Mouse (Mus musculus) MEL (cell line): ENCODE measurements at regions not wholly inside any gene's neighbourhood (a gene's known extent, or its start where the extent isn't known, plus 50 kb on each side); places are given as distances from the start of the nearest gene placed in this dataset.

Experiments used
- DNase-seq: peaks from one replicate; pipeline ENCODE4 v3.0.0; 2011; ENCODE audit warnings: low read depth, low spot score
- H3K27ac ChIP-seq: 2 replicates; pipeline ENCODE4 v1.5.1; 2012; ENCODE audit warnings: low read depth, mild to moderate bottlenecking, control low read depth, low read length, moderate library complexity; ENCODE audit not compliant: control insufficient read depth
- H3K27me3 ChIP-seq, 2 experiments: fragments of 150-350 bp in 1 of 2; sonication (generic) in 1 of 2; 2 replicates each; pipeline ENCODE4 v1.6.1; 2012; ENCODE audit warnings: low read length in 2 of 2, mild to moderate bottlenecking in 2 of 2, improper control_type of control experiment in 1 of 2, moderate library complexity in 1 of 2; ENCODE audit not compliant: insufficient read depth in 2 of 2, control insufficient read depth in 1 of 2
- H3K36me3 ChIP-seq, 2 experiments: 2 replicates each; pipeline ENCODE4 v1.6.1; 2012 to 2014; ENCODE audit warnings: low read length in 2 of 2, improper control_type of control experiment in 1 of 2, inconsistent platforms in 1 of 2, mild to moderate bottlenecking in 1 of 2; ENCODE audit not compliant: insufficient read depth in 2 of 2, control insufficient read depth in 1 of 2
- H3K4me1 ChIP-seq, 2 experiments: fragments of 150-350 bp in 1 of 2; sonication (generic) in 1 of 2; 2 replicates each; pipeline ENCODE4 v1.6.1; 2012; ENCODE audit warnings: low read length in 2 of 2, improper control_type of control experiment in 1 of 2, mild to moderate bottlenecking in 1 of 2; ENCODE audit not compliant: insufficient read depth in 2 of 2, control insufficient read depth in 1 of 2
- H3K4me3 ChIP-seq, 2 experiments: fragments of 150-350 bp in 1 of 2; sonication (generic) in 1 of 2; 2 replicates each; pipeline ENCODE4 v1.5.1; 2012; ENCODE audit warnings: low read depth in 2 of 2, low read length in 2 of 2, mild to moderate bottlenecking in 2 of 2, moderate library complexity in 2 of 2, control low read depth in 1 of 2, improper control_type of control experiment in 1 of 2; ENCODE audit not compliant: control insufficient read depth in 1 of 2, insufficient read depth in 1 of 2
- H3K79me2 ChIP-seq: 2 replicates; pipeline ENCODE4 v1.6.1; 2012; ENCODE audit warnings: mild to moderate bottlenecking, low read length, moderate library complexity; ENCODE audit not compliant: control insufficient read depth, poor library complexity, insufficient read depth
- H3K9ac ChIP-seq: 2 replicates; pipeline ENCODE4 v1.6.1; 2012; ENCODE audit warnings: low read depth, mild to moderate bottlenecking, control low read depth, low read length, moderate library complexity; ENCODE audit not compliant: control insufficient read depth, poor library complexity, severe bottlenecking
- H3K9me3 ChIP-seq: fragments of 150-350 bp; sonication (generic); replicated peaks from 2 replicates; pipeline ENCODE4 v1.6.1; 2012; ENCODE audit warnings: mild to moderate bottlenecking, low read length, improper control_type of control experiment, moderate library complexity; ENCODE audit not compliant: insufficient read depth
- BHLHE40 ChIP-seq: IDR thresholded peaks from 2 replicates; pipeline ENCODE4 v1.6.1; 2012; ENCODE audit warnings: low read depth, mild to moderate bottlenecking, inconsistent platforms, low read length, improper control_type of control experiment, borderline replicate concordance
- ELF1 ChIP-seq: IDR thresholded peaks from 2 replicates; pipeline ENCODE4 v1.6.1; 2014; ENCODE audit warnings: low read depth, mild to moderate bottlenecking, inconsistent platforms, low read length, improper control_type of control experiment, moderate library complexity
- EP300 ChIP-seq, 2 experiments: IDR thresholded peaks; 2 replicates each; pipeline ENCODE4 v1.6.1; 2011; ENCODE audit warnings: improper control_type of control experiment in 2 of 2, low read length in 2 of 2, low read depth in 1 of 2, mild to moderate bottlenecking in 1 of 2
- ETS1 ChIP-seq: IDR thresholded peaks from 2 replicates; pipeline ENCODE4 v1.6.1; 2012; ENCODE audit warnings: low read depth, mild to moderate bottlenecking, inconsistent platforms, low read length, improper control_type of control experiment, moderate library complexity
- GATA1 ChIP-seq: IDR thresholded peaks from 2 replicates; pipeline ENCODE4 v1.6.1; 2011; ENCODE audit warnings: low read depth, low read length, improper control_type of control experiment
- HCFC1 ChIP-seq: IDR thresholded peaks from 2 replicates; pipeline ENCODE4 v1.6.1; 2012; ENCODE audit warnings: low read depth, mild to moderate bottlenecking, inconsistent platforms, low read length, improper control_type of control experiment, moderate library complexity
- MAX ChIP-seq: IDR thresholded peaks from 2 replicates; pipeline ENCODE4 v1.6.1; 2011; ENCODE audit warnings: low read length, improper control_type of control experiment
- MAZ ChIP-seq: IDR thresholded peaks from 2 replicates; pipeline ENCODE4 v1.6.1; 2012; ENCODE audit warnings: low read depth, mild to moderate bottlenecking, inconsistent platforms, low read length, improper control_type of control experiment
- MEF2A ChIP-seq: IDR thresholded peaks from 2 replicates; pipeline ENCODE4 v1.6.1; 2014; ENCODE audit warnings: low read depth, mild to moderate bottlenecking, inconsistent platforms, low read length, improper control_type of control experiment; ENCODE audit not compliant: poor library complexity, insufficient replicate concordance, severe bottlenecking; ENCODE audit errors: extremely low read depth
- MYC ChIP-seq: IDR thresholded peaks from 2 replicates; pipeline ENCODE4 v1.6.1; 2011; ENCODE audit warnings: low read depth, mild to moderate bottlenecking, low read length, improper control_type of control experiment, moderate library complexity
- NRF1 ChIP-seq: IDR thresholded peaks from 2 replicates; pipeline ENCODE4 v1.6.1; 2014; ENCODE audit warnings: low read depth, mild to moderate bottlenecking, inconsistent platforms, low read length, improper control_type of control experiment, moderate library complexity; ENCODE audit not compliant: poor library complexity, insufficient read depth, severe bottlenecking
- POLR2AphosphoS2 ChIP-seq: IDR thresholded peaks from 2 replicates; pipeline ENCODE4 v1.6.1; 2011; ENCODE audit warnings: low read length, improper control_type of control experiment
- POLR2AphosphoS5 ChIP-seq: IDR thresholded peaks from 2 replicates; pipeline ENCODE4 v1.6.1; 2012; ENCODE audit warnings: low read depth, borderline replicate concordance, mild to moderate bottlenecking, inconsistent platforms, low read length, moderate library complexity, mixed read lengths
- RAD21 ChIP-seq: IDR thresholded peaks from 2 replicates; pipeline ENCODE4 v1.6.1; 2011; ENCODE audit warnings: mild to moderate bottlenecking, low read depth, low read length, improper control_type of control experiment
- SIN3A ChIP-seq: IDR thresholded peaks from 2 replicates; pipeline ENCODE4 v1.6.1; 2012; ENCODE audit warnings: low read length, improper control_type of control experiment, inconsistent platforms
- SMC3 ChIP-seq: IDR thresholded peaks from 2 replicates; pipeline ENCODE4 v1.6.1; 2011; ENCODE audit warnings: low read depth, low read length, improper control_type of control experiment
- TBP ChIP-seq: IDR thresholded peaks from 2 replicates; pipeline ENCODE4 v1.8.0; 2011; ENCODE audit warnings: low read depth, low read length, improper control_type of control experiment
- TCF12 ChIP-seq: IDR thresholded peaks from 2 replicates; pipeline ENCODE4 v1.6.1; 2014; ENCODE audit warnings: low read depth, mild to moderate bottlenecking, inconsistent platforms, low read length, improper control_type of control experiment, moderate library complexity
- USF1 ChIP-seq: IDR thresholded peaks from 2 replicates; pipeline ENCODE4 v1.6.1; 2014; ENCODE audit warnings: low read depth, mild to moderate bottlenecking, inconsistent platforms, low read length, improper control_type of control experiment, moderate library complexity
- USF2 ChIP-seq, 2 experiments: IDR thresholded peaks; 2 replicates each; pipeline ENCODE4 v1.6.1; 2011 to 2012; ENCODE audit warnings: improper control_type of control experiment in 2 of 2, low read length in 2 of 2, borderline replicate concordance in 1 of 2, inconsistent platforms in 1 of 2, low read depth in 1 of 2, mild to moderate bottlenecking in 1 of 2; ENCODE audit not compliant: insufficient read depth in 1 of 2
- ZKSCAN1 ChIP-seq: IDR thresholded peaks from 2 replicates; pipeline ENCODE4 v1.6.1; 2012; ENCODE audit warnings: low read depth, mild to moderate bottlenecking, inconsistent platforms, low read length, improper control_type of control experiment, moderate library complexity
- ZMIZ1 ChIP-seq: IDR thresholded peaks from 2 replicates; pipeline ENCODE4 v1.6.1; 2012; ENCODE audit warnings: low read depth, mild to moderate bottlenecking, inconsistent platforms, low read length, improper control_type of control experiment, moderate library complexity
- ZNF384 ChIP-seq: IDR thresholded peaks from 2 replicates; pipeline ENCODE4 v1.6.1; 2012; ENCODE audit warnings: low read depth, mild to moderate bottlenecking, inconsistent platforms, low read length, improper control_type of control experiment

DNA sequence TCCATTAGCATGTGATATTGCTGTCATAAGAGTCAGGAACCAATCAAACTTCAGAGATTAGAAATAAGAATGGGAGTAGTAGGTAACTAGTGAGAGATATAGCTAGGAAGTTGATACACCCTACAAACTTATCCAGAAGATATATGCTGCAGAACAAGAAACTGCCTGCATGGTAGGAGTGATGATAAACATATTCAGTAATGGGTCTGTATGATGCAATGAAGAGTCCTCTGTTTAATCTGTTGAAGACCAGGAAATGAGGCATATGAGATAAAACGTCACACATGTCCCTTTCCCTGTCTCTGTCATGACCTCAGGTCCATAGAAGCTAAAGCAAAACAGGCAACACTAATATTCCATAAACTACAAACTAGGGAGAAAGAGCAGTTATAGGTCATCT, 162.2 kb upstream of the Ppargc1a start:
- TF ChIP-seq EP300 (IDR thresholded peaks at IDR 0.05; ENCODE audit: low read depth in 1 of 2, low read length in 2 of 2), result peak; percentile 46 to 87
- no peak for TF ChIP-seq NRF1
- TF ChIP-seq TCF12, result peak; percentile 74; the same call in 1 of the 2 replicates
- no peak for TF ChIP-seq USF2 (IDR thresholded peaks at IDR 0.05; ENCODE audit: borderline replicate concordance in 1 of 2, insufficient read depth in 1 of 2, low read depth in 1 of 2, low read length in 2 of 2)
- TF ChIP-seq ETS1, result peak; percentile 82; the same call in 1 of the 2 replicates
- TF ChIP-seq ELF1, result peak; percentile 14; the same call in 1 of the 2 replicates
- peak; percentile 33; the same call in 1 of the 2 replicates for TF ChIP-seq SIN3A
- peak; percentile 36; the same call in 1 of the 2 replicates for TF ChIP-seq GATA1
- no peaks in the 10 kb centered on the region for H3K9me3 ChIP-seq
- no peak overlapping the region for H3K4me3 ChIP-seq
- H3K27ac ChIP-seq, result peak overlapping the region; percentile 23; the same call in 1 of the 2 replicates
- peaks cover 4 to 14% of the 10 kb centered on the region in 2 experiments; a peak in 1 of 4 replicates for H3K4me1 ChIP-seq
- peaks cover 0 to 9% of the 10 kb centered on the region in 2 experiments; a peak in 2 of 4 replicates for H3K36me3 ChIP-seq
- no peaks in the 10 kb centered on the region for H3K79me2 ChIP-seq
- peak; percentile 56 for DNase-seq
- no peaks in the 10 kb centered on the region for H3K27me3 ChIP-seq
- no peak overlapping the region for H3K9ac ChIP-seq

DNA sequence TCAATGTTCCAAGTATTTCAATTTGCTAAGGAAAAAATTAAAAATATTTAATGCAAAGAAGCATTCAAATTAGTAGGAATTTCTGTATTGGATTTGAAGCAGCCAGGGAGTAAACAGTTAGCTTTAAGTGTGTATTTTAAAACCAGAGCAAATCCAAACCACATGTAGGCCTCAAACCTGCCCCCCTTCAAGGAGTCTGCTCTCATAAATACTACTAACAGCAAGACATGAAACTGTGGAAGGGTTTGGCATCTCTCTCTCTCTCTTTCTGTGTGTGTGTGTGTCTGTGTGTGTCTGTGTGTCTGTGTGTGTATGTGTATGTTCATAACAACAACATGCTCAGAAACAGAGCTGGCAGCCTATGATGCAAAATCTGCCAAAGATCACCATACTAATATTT, 159.2 kb upstream of the Ppargc1a start:
- H3K27me3 ChIP-seq, result no peaks in the 10 kb centered on the region
- H3K27ac ChIP-seq, result no peak overlapping the region
- H3K4me1 ChIP-seq, result peaks cover 4 to 14% of the 10 kb centered on the region in 2 experiments; a peak in 1 of 4 replicates
- H3K9ac ChIP-seq, result no peak overlapping the region
- no peaks in the 10 kb centered on the region for H3K9me3 ChIP-seq
- no peak for DNase-seq
- no peak for TF ChIP-seq POLR2AphosphoS2
- no peak for TF ChIP-seq MYC
- no peak for TF ChIP-seq ZNF384
- TF ChIP-seq TCF12, result no peak
- no peak for TF ChIP-seq MEF2A
- no peak for TF ChIP-seq ZMIZ1
- no peak for TF ChIP-seq SMC3
- no peak for TF ChIP-seq BHLHE40
- no peak for TF ChIP-seq SIN3A
- no peak for TF ChIP-seq ZKSCAN1
- no peak for TF ChIP-seq ETS1
- TF ChIP-seq MAX, result no peak
- no peak for TF ChIP-seq POLR2AphosphoS5
- no peak for TF ChIP-seq EP300 (IDR thresholded peaks at IDR 0.05; ENCODE audit: low read depth in 1 of 2, low read length in 2 of 2)
- TF ChIP-seq RAD21, result no peak
- TF ChIP-seq TBP, result no peak
- TF ChIP-seq USF1, result no peak
- TF ChIP-seq HCFC1, result no peak
- TF ChIP-seq MAZ, result no peak
- no peak overlapping the region for H3K4me3 ChIP-seq
- no peaks in the 10 kb centered on the region for H3K79me2 ChIP-seq
- H3K36me3 ChIP-seq, result peaks cover 0 to 9% of the 10 kb centered on the region in 2 experiments; a peak in 2 of 4 replicates
